Mouse (Mus musculus): ENCODE data around the gene Trim7. TPM values are rescaled to one million over a fixed set of nuclear protein-coding genes. Genes with fewer than 3 reads are reported as not detected.
A peak's percentile ranks its signal among the peaks of the same experiment; 100 is the strongest.
"Not testable (repeated sequence)": the region's sequence is repeated elsewhere in the genome, so short reads cannot be mapped to it uniquely, and the experiment has no call there.

Gene Trim7
- polyA plus RNA-seq (2016; fragmentation: Nextera tagmentation; extraction: Ambion mirVana): 0.32 and 0.99 TPM in 2 replicates

- DNase-seq (ENCODE audit: low spot score); H3K9me3 ChIP-seq (replicated peaks); H3K36me3 ChIP-seq: not testable (repeated sequence)
- peaks cover 23% of the 10 kb centered on the region for H3K4me1 ChIP-seq
- peak within 1 kb of the TSS; percentile 50 for H3K4me3 ChIP-seq
- WGBS: under 1% methylated on average over 59 of the region's 92 CpGs
- peak within 1 kb of the TSS; percentile 75 for H3K27ac ChIP-seq (replicated peaks)
- H3K27me3 ChIP-seq (ENCODE audit: low read depth, poor library complexity, severe bottlenecking): peaks cover 40% of the 10 kb centered on the region
Observed at GRCm38 (mm10) chr11:48825979-48826751, at the start of gene Trim7, which contains the start of gene Gm12184. Gene Trim7 (plus strand): TSS chr11:48826140. Gene Gm12184 (minus strand): TSS chr11:48826655.

GRCm38 (mm10) chr11:48776664-48777063 is 49.3 kb upstream of the Trim7 start:
- Histone ChIP-seq H3K36me3 (no peaks in the 10 kb centered on the region), H3K27me3 (ENCODE audit: low read depth, poor library complexity, severe bottlenecking) (no peaks in the 10 kb centered on the region), H3K4me1 (peaks cover 6% of the 10 kb centered on the region), H3K27ac (replicated peaks) (no peak overlapping the region), H3K4me3 (no peak overlapping the region), H3K9me3 (replicated peaks) (no peaks in the 10 kb centered on the region)
- 51% methylated on average over 9 of the region's 9 CpGs for WGBS
- DNase-seq (ENCODE audit: low spot score): no peak

GRCm38 (mm10) chr11:48777303-48777702 is 48.6 kb upstream of the Trim7 start:
- Histone ChIP-seq H3K27me3 (ENCODE audit: low read depth, poor library complexity, severe bottlenecking) (no peaks in the 10 kb centered on the region), H3K27ac (replicated peaks) (no peak overlapping the region), H3K36me3 (no peaks in the 10 kb centered on the region), H3K4me3 (no peak overlapping the region), H3K9me3 (replicated peaks) (no peaks in the 10 kb centered on the region), H3K4me1 (peaks cover 6% of the 10 kb centered on the region)
- 92% methylated on average over 9 of the region's 9 CpGs for WGBS
- DNase-seq (ENCODE audit: low spot score): no peak

GRCm38 (mm10) chr11:48779450-48779849 is 46.5 kb upstream of the Trim7 start:
- H3K4me1 ChIP-seq: peaks cover 2% of the 10 kb centered on the region
- DNase-seq (ENCODE audit: low spot score): no peak
- H3K9me3 ChIP-seq (replicated peaks): no peaks in the 10 kb centered on the region
- no peaks in the 10 kb centered on the region for H3K36me3 ChIP-seq
- WGBS: 32% methylated on average over 7 of the region's 7 CpGs
- H3K27me3 ChIP-seq (ENCODE audit: low read depth, poor library complexity, severe bottlenecking): no peaks in the 10 kb centered on the region
- H3K27ac ChIP-seq (replicated peaks): no peak overlapping the region
- H3K4me3 ChIP-seq: no peak overlapping the region

GRCm38 (mm10) chr11:48782243-48782642 is 43.7 kb upstream of the Trim7 start:
- no peaks in the 10 kb centered on the region for H3K4me1 ChIP-seq
- no peaks in the 10 kb centered on the region for H3K36me3 ChIP-seq
- no peaks in the 10 kb centered on the region for H3K27me3 ChIP-seq (ENCODE audit: low read depth, poor library complexity, severe bottlenecking)
- H3K9me3 ChIP-seq (replicated peaks): no peaks in the 10 kb centered on the region
- DNase-seq (ENCODE audit: low spot score): no peak
- no peak overlapping the region for H3K4me3 ChIP-seq
- H3K27ac ChIP-seq (replicated peaks): no peak overlapping the region
- 90% methylated on average over 4 of the region's 4 CpGs for WGBS

- Histone ChIP-seq H3K4me3 (peak overlapping the region; percentile 55), H3K9me3 (replicated peaks) (no peaks in the 10 kb centered on the region), H3K4me1 (peaks cover 14% of the 10 kb centered on the region), H3K27ac (replicated peaks) (peak overlapping the region; percentile 72; the same call in 1 of the 2 replicates), H3K36me3 (no peaks in the 10 kb centered on the region), H3K27me3 (ENCODE audit: low read depth, poor library complexity, severe bottlenecking) (no peaks in the 10 kb centered on the region)
- WGBS: 57% methylated on average over 10 of the region's 10 CpGs
- peak; percentile 45 for DNase-seq (ENCODE audit: low spot score)
Observed at GRCm38 (mm10) chr11:48787455-48788211, 38.3 kb upstream of the Trim7 start.

- H3K4me3 ChIP-seq: peak overlapping the region; percentile 55
- no peaks in the 10 kb centered on the region for H3K9me3 ChIP-seq (replicated peaks)
- peaks cover 14% of the 10 kb centered on the region for H3K4me1 ChIP-seq
- peak overlapping the region; percentile 72 for H3K27ac ChIP-seq (replicated peaks)
- 9% methylated on average over 16 of the region's 16 CpGs for WGBS
- no peaks in the 10 kb centered on the region for H3K36me3 ChIP-seq
- H3K27me3 ChIP-seq (ENCODE audit: low read depth, poor library complexity, severe bottlenecking): no peaks in the 10 kb centered on the region
- DNase-seq (ENCODE audit: low spot score): peak; percentile 71
Observed at GRCm38 (mm10) chr11:48788311-48789089, 37.4 kb upstream of the Trim7 start.

GRCm38 (mm10) chr11:48789215-48789614 is 36.7 kb upstream of the Trim7 start:
- Histone ChIP-seq H3K4me3 (no peak overlapping the region), H3K27ac (replicated peaks) (no peak overlapping the region), H3K4me1 (peaks cover 14% of the 10 kb centered on the region), H3K36me3 (no peaks in the 10 kb centered on the region), H3K27me3 (ENCODE audit: low read depth, poor library complexity, severe bottlenecking) (no peaks in the 10 kb centered on the region), H3K9me3 (replicated peaks) (no peaks in the 10 kb centered on the region)
- WGBS: 88% methylated on average over 5 of the region's 5 CpGs
- DNase-seq (ENCODE audit: low spot score): no peak

GRCm38 (mm10) chr11:48789973-48790823 is 35.7 kb upstream of the Trim7 start:
- 16% methylated on average over 20 of the region's 20 CpGs for WGBS
- H3K9me3 ChIP-seq (replicated peaks): no peaks in the 10 kb centered on the region
- H3K27ac ChIP-seq (replicated peaks): no peak overlapping the region

GRCm38 (mm10) chr11:48790946-48791345 is 35.0 kb upstream of the Trim7 start:
- 68% methylated on average over 8 of the region's 8 CpGs for WGBS
- DNase-seq (ENCODE audit: low spot score): no peak
- Histone ChIP-seq H3K27ac (replicated peaks) (no peak overlapping the region), H3K9me3 (replicated peaks) (no peaks in the 10 kb centered on the region), H3K4me1 (peaks cover 14% of the 10 kb centered on the region), H3K4me3 (no peak overlapping the region), H3K36me3 (no peaks in the 10 kb centered on the region), H3K27me3 (ENCODE audit: low read depth, poor library complexity, severe bottlenecking) (no peaks in the 10 kb centered on the region)

More at GRCm38 (mm10) chr11:48789973-48790823, 35.7 kb upstream of the Trim7 start:
- Histone ChIP-seq H3K36me3 (no peaks in the 10 kb centered on the region), H3K27me3 (ENCODE audit: low read depth, poor library complexity, severe bottlenecking) (no peaks in the 10 kb centered on the region), H3K4me3 (peak overlapping the region; percentile 42), H3K4me1 (peaks cover 14% of the 10 kb centered on the region)
- DNase-seq (ENCODE audit: low spot score): peak; percentile 78

- not testable (repeated sequence) for H3K27ac ChIP-seq (replicated peaks); H3K36me3 ChIP-seq; H3K9me3 ChIP-seq (replicated peaks); DNase-seq (ENCODE audit: low spot score); H3K4me3 ChIP-seq; H3K27me3 ChIP-seq (ENCODE audit: low read depth, poor library complexity, severe bottlenecking)
- WGBS: 86% methylated on average over 9 of the region's 9 CpGs
- peaks cover 14% of the 10 kb centered on the region for H3K4me1 ChIP-seq
Observed at GRCm38 (mm10) chr11:48791894-48792293, 34.0 kb upstream of the Trim7 start.

GRCm38 (mm10) chr11:48793184-48793583 is 32.8 kb upstream of the Trim7 start:
- no peak for DNase-seq (ENCODE audit: low spot score)
- Histone ChIP-seq H3K36me3 (no peaks in the 10 kb centered on the region), H3K9me3 (replicated peaks) (no peaks in the 10 kb centered on the region), H3K4me1 (peaks cover 17% of the 10 kb centered on the region), H3K4me3 (no peak overlapping the region), H3K27me3 (ENCODE audit: low read depth, poor library complexity, severe bottlenecking) (no peaks in the 10 kb centered on the region), H3K27ac (replicated peaks) (no peak overlapping the region)
- 99% methylated on average over 3 of the region's 3 CpGs for WGBS
